Mouse (Mus musculus): Measurements from ENCODE around the gene Tmem8b. TPM values are rescaled to one million over a fixed set of nuclear protein-coding genes. Genes with fewer than 3 reads are reported as not detected.
A peak's percentile ranks its signal among the peaks of the same experiment; 100 is the strongest.

Gene Tmem8b
- polyA plus RNA-seq, 1 experiment from 2014 or later = 4.8 TPM

- Histone ChIP-seq H3K4me1 (peaks cover 24% of the 10 kb centered on the region), H3K27ac (replicated peaks) (no peak overlapping the region), H3K36me3 (no peaks in the 10 kb centered on the region), H3K27me3 (replicated peaks) (no peaks in the 10 kb centered on the region), H3K9me3 (no peaks in the 10 kb centered on the region), H3K4me2 (no peak overlapping the region), H3K4me3 (no peak overlapping the region), H3K9ac (no peak overlapping the region)
- no peak for ATAC-seq (ENCODE audit: extremely low read depth, insufficient number of reproducible peaks, low FRiP score, low TSS enrichment)
- WGBS = 79% methylated on average over 4 of the region's 4 CpGs
Observed at GRCm38 (mm10) chr4:43722191-43722590, 53.4 kb downstream of the Tmem8b start.

DNA sequence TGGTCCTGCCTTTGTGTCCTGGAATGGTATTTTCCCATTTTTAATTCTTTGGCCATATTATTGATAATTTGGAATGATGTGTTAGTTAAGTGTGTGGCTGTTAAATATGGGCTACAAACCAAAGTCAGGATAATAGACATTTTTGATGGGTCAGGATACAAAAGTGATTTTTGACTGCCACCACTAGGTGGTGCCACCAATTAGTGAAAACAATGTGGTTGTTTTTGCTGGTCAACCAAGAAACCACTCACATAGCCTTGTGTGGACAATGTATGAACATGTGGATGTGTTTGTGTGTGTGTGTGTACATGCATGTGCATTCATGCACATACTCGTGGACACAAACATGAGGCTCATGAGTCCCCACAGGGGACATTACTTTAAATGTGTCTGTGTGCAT, 56.0 kb downstream of the Tmem8b start:
- Histone ChIP-seq H3K27me3 (replicated peaks) (no peaks in the 10 kb centered on the region), H3K9ac (no peak overlapping the region), H3K4me3 (no peak overlapping the region), H3K27ac (replicated peaks) (no peak overlapping the region), H3K9me3 (no peaks in the 10 kb centered on the region), H3K4me2 (no peak overlapping the region), H3K4me1 (peaks cover 50% of the 10 kb centered on the region), H3K36me3 (no peaks in the 10 kb centered on the region)
- ATAC-seq (ENCODE audit: extremely low read depth, insufficient number of reproducible peaks, low FRiP score, low TSS enrichment) = no peak
- WGBS = 10% methylated on average over 1 of the region's 1 CpGs

- no peak for ATAC-seq (ENCODE audit: extremely low read depth, insufficient number of reproducible peaks, low FRiP score, low TSS enrichment)
Observed at GRCm38 (mm10) chr4:43726228-43726993, 57.6 kb downstream of the Tmem8b start.

GRCm38 (mm10) chr4:43726995-43727394, 58.2 kb downstream of the Tmem8b start, which contains the start of gene Hrct1:
Gene Hrct1, plus strand, starts transcription at chr4:43727188.
- no peak within 1 kb of the TSS for H3K4me2 ChIP-seq
- H3K27me3 ChIP-seq (replicated peaks) = no peaks in the 10 kb centered on the region
- H3K9ac ChIP-seq = peak within 1 kb of the TSS; percentile 41
- peak within 1 kb of the TSS; percentile 85 for H3K27ac ChIP-seq (replicated peaks)
- H3K4me3 ChIP-seq = no peak within 1 kb of the TSS
- peaks cover 61% of the 10 kb centered on the region for H3K4me1 ChIP-seq
- no peaks in the 10 kb centered on the region for H3K9me3 ChIP-seq
- no peaks in the 10 kb centered on the region for H3K36me3 ChIP-seq
- WGBS = 22% methylated on average over 3 of the region's 3 CpGs
- ATAC-seq (ENCODE audit: extremely low read depth, insufficient number of reproducible peaks, low FRiP score, low TSS enrichment) = peak; percentile 41; the same call in 1 of the 2 replicates

More at GRCm38 (mm10) chr4:43726228-43726993, 57.6 kb downstream of the Tmem8b start:
- 45% methylated on average over 12 of the region's 12 CpGs for WGBS
- Histone ChIP-seq H3K9ac (no peak overlapping the region), H3K4me3 (no peak overlapping the region), H3K9me3 (no peaks in the 10 kb centered on the region), H3K27me3 (replicated peaks) (no peaks in the 10 kb centered on the region), H3K4me2 (no peak overlapping the region), H3K36me3 (no peaks in the 10 kb centered on the region), H3K4me1 (peaks cover 55% of the 10 kb centered on the region), H3K27ac (replicated peaks) (peak overlapping the region; percentile 85)

GRCm38 (mm10) chr4:43727718-43728575, 59.2 kb downstream of the Tmem8b start:
- H3K4me3 ChIP-seq = no peak overlapping the region
- H3K27me3 ChIP-seq (replicated peaks) = no peaks in the 10 kb centered on the region
- H3K27ac ChIP-seq (replicated peaks) = peak overlapping the region; percentile 85
- H3K4me2 ChIP-seq = peak overlapping the region; percentile 23; the same call in 1 of the 2 replicates
- no peaks in the 10 kb centered on the region for H3K36me3 ChIP-seq
- H3K9me3 ChIP-seq = no peaks in the 10 kb centered on the region
- 49% methylated on average over 7 of the region's 7 CpGs for WGBS
- ATAC-seq (ENCODE audit: extremely low read depth, insufficient number of reproducible peaks, low FRiP score, low TSS enrichment) = no peak
- H3K4me1 ChIP-seq = peaks cover 70% of the 10 kb centered on the region
- H3K9ac ChIP-seq = peak overlapping the region; percentile 41

DNA sequence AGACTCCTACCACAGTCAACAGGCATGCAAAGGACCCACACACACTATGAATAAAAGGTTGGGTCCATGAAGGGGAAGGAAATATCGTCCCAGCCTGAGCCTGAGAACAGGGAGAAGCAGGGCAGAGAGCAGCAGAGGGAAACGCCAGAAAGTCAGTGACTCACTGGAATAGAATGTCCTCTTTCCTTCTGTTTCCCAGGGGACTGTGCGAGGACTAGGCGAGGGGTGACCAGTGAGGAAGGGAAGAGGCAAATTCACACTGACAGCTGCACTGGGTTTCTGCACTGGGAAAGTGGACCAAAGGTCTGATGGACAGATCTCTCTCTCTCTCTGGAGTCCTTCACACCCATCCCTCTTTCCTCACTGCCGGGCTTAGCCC, 59.8 kb downstream of the Tmem8b start:
- H3K36me3 ChIP-seq = no peaks in the 10 kb centered on the region
- 5% methylated on average over 5 of the region's 5 CpGs for WGBS
- H3K9ac ChIP-seq = peak overlapping the region; percentile 41
- H3K27ac ChIP-seq (replicated peaks) = peak overlapping the region; percentile 85
- H3K27me3 ChIP-seq (replicated peaks) = no peaks in the 10 kb centered on the region
- H3K4me2 ChIP-seq = peak overlapping the region; percentile 23
- no peak; the same call in 1 of the 2 replicates for ATAC-seq (ENCODE audit: extremely low read depth, insufficient number of reproducible peaks, low FRiP score, low TSS enrichment)
- no peak overlapping the region for H3K4me3 ChIP-seq
- H3K4me1 ChIP-seq = peaks cover 76% of the 10 kb centered on the region
- H3K9me3 ChIP-seq = no peaks in the 10 kb centered on the region

DNA sequence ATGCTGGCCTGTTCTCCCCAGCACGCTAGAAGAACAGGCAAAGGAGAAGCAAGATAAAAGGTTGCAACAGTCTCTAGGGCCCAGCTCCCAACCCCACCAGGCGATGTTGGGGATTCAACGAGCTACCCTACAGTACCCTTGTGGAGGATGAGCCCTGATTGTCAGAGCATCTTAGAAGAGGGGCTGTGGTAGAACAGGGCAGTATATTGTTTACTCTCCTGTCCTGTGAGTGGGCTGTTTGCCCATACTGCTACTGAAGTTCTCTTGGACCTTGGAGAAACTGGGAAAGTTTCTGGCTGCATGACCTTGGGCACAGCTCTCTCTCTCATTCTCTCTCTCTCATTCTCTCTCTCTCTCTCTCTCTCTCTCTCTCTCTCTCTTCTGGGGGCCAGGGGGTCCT, 60.4 kb downstream of the Tmem8b start:
- H3K9me3 ChIP-seq = no peaks in the 10 kb centered on the region
- peak overlapping the region; percentile 23 for H3K4me2 ChIP-seq
- peaks cover 79% of the 10 kb centered on the region for H3K4me1 ChIP-seq
- H3K36me3 ChIP-seq = no peaks in the 10 kb centered on the region
- H3K27me3 ChIP-seq (replicated peaks) = no peaks in the 10 kb centered on the region
- H3K9ac ChIP-seq = peak overlapping the region; percentile 41; the same call in 1 of the 2 replicates
- peak overlapping the region; percentile 85 for H3K27ac ChIP-seq (replicated peaks)
- no peak for ATAC-seq (ENCODE audit: extremely low read depth, insufficient number of reproducible peaks, low FRiP score, low TSS enrichment)
- 24% methylated on average over 3 of the region's 3 CpGs for WGBS
- H3K4me3 ChIP-seq = no peak overlapping the region

DNA sequence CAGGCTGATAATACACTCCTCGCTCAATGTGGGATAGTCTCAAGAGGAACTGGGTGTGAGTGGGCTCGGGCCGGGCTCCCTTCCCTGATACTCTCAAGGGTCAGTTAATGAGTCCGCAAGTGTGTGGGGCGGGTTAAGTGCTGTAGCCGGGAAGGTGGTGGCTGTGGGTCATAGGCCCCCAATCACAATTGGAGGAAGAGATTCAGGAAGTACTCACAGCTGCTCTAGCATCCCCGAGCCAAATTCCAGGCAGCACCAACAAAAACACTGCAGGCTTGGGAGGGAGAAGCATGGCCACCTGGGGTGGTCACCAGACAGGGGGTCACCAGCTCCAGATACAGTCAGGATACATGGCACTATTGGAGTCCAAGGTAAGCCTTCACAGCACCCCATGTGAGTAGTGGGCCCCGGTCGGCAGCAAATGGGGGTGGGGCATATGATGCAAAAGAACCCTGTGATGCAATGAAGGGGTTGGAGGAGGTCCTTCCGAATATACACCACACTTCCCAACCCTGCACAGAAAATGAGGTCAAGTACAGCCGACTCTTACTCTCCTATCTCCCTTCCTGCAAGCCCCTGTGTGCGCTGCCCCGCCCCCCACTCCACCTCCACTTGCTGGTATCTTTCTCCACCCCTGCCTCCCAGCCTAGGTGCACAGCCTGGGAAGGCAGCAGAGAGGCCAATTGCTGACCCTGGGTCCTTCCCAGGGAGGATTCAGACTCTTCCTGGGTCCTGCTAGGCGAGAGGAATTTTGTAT, 61.2 kb downstream of the Tmem8b start, which contains the start of gene Spaar:
Spaar (plus strand) TSS at position 241 of the 757 bp plus-strand sequence.
- peaks cover 79% of the 10 kb centered on the region for H3K4me1 ChIP-seq
- peak within 1 kb of the TSS; percentile 23 for H3K4me2 ChIP-seq
- H3K27me3 ChIP-seq (replicated peaks) = no peaks in the 10 kb centered on the region
- no peak for ATAC-seq (ENCODE audit: extremely low read depth, insufficient number of reproducible peaks, low FRiP score, low TSS enrichment)
- H3K27ac ChIP-seq (replicated peaks) = peak within 1 kb of the TSS; percentile 85
- H3K36me3 ChIP-seq = no peaks in the 10 kb centered on the region
- H3K4me3 ChIP-seq = no peak within 1 kb of the TSS
- WGBS = 25% methylated on average over 14 of the region's 14 CpGs
- no peaks in the 10 kb centered on the region for H3K9me3 ChIP-seq
- H3K9ac ChIP-seq = peak within 1 kb of the TSS; percentile 41; the same call in 1 of the 2 replicates

GRCm38 (mm10) chr4:43730750-43731297, 62.1 kb downstream of the Tmem8b start:
- 51% methylated on average over 21 of the region's 21 CpGs for WGBS
- H3K9ac ChIP-seq = no peak overlapping the region
- ATAC-seq (ENCODE audit: extremely low read depth, insufficient number of reproducible peaks, low FRiP score, low TSS enrichment) = no peak
- peaks cover 79% of the 10 kb centered on the region for H3K4me1 ChIP-seq
- peak overlapping the region; percentile 20; the same call in 1 of the 2 replicates for H3K4me2 ChIP-seq
- peak overlapping the region; percentile 85 for H3K27ac ChIP-seq (replicated peaks)
- H3K36me3 ChIP-seq = no peaks in the 10 kb centered on the region
- H3K4me3 ChIP-seq = no peak overlapping the region
- H3K9me3 ChIP-seq = no peaks in the 10 kb centered on the region
- no peaks in the 10 kb centered on the region for H3K27me3 ChIP-seq (replicated peaks)

GRCm38 (mm10) chr4:43732171-43732570, 63.4 kb downstream of the Tmem8b start:
- Histone ChIP-seq H3K4me2 (no peak overlapping the region), H3K36me3 (no peaks in the 10 kb centered on the region)
- WGBS = 27% methylated on average over 1 of the region's 1 CpGs

More at GRCm38 (mm10) chr4:43732171-43732570, 63.4 kb downstream of the Tmem8b start:
- peak overlapping the region; percentile 56 for H3K9ac ChIP-seq
- no peaks in the 10 kb centered on the region for H3K9me3 ChIP-seq
- H3K27me3 ChIP-seq (replicated peaks) = no peaks in the 10 kb centered on the region
- peaks cover 66% of the 10 kb centered on the region for H3K4me1 ChIP-seq
- H3K4me3 ChIP-seq = no peak overlapping the region
- ATAC-seq (ENCODE audit: extremely low read depth, insufficient number of reproducible peaks, low FRiP score, low TSS enrichment) = no peak
- H3K27ac ChIP-seq (replicated peaks) = no peak overlapping the region

All from heart, embryonic 13.5 days (tissue).